Mouse (Mus musculus) megakaryocyte progenitor cell, adult 5-6 weeks (primary cell): Measurements from ENCODE around the gene Tsnaxip1. TPM values are rescaled to one million over a fixed set of nuclear protein-coding genes. Genes with fewer than 3 reads are reported as not detected.

Experiments
- ATAC-seq: replicated peaks from 2 replicates; pipeline ENCODE4 v1.8.0; 2016; ENCODE audit warnings: mild to moderate bottlenecking, moderate TSS enrichment, inconsistent platforms; ENCODE audit not compliant: poor library complexity
- total RNA-seq, 2 experiments: library from RNA; stranded (forward) in 1 of 2; stranded (reverse) in 1 of 2; fragments of 157-497, 149-512 nt in 1 of 2; fragments of 200-1000 nt in 1 of 2; gene quantifications; 2 replicates each; pipeline versions ENCODE4 v1.2.3 to v1.2.4; 2015 to 2017

Gene Tsnaxip1
- not detected in 2 replicates for total RNA-seq (2015)
- total RNA-seq (2017), result not detected in 2 replicates

GRCm38 (mm10) chr8:105826861-105827848 lies at the start of gene Tsnaxip1, which contains the start of gene Ranbp10:
Tsnaxip1 (plus strand) TSS chr8:105827731.
Ranbp10 (minus strand) TSS chr8:105827350.
- ATAC-seq, result peak; percentile 91

GRCm38 (mm10) chr8:105777833-105778232 lies 49.7 kb upstream of the Tsnaxip1 start:
- ATAC-seq, result peak; percentile 60

GRCm38 (mm10) chr8:105780298-105780697 lies 47.2 kb upstream of the Tsnaxip1 start:
- peak; percentile 79 for ATAC-seq

- peak; percentile 85 for ATAC-seq
Observed at GRCm38 (mm10) chr8:105788241-105788640, 39.3 kb upstream of the Tsnaxip1 start.

GRCm38 (mm10) chr8:105788927-105789326 lies 38.6 kb upstream of the Tsnaxip1 start:
- peak; percentile 82 for ATAC-seq

- no peak for ATAC-seq
Observed at GRCm38 (mm10) chr8:105789626-105790025, 37.9 kb upstream of the Tsnaxip1 start.

GRCm38 (mm10) chr8:105793331-105793730 lies 34.2 kb upstream of the Tsnaxip1 start:
- no peak for ATAC-seq

GRCm38 (mm10) chr8:105794009-105794598 lies 33.4 kb upstream of the Tsnaxip1 start:
- ATAC-seq, result no peak

GRCm38 (mm10) chr8:105795785-105796184 lies 31.7 kb upstream of the Tsnaxip1 start:
- no peak for ATAC-seq

- ATAC-seq, result no peak
Observed at GRCm38 (mm10) chr8:105798408-105798807, 29.1 kb upstream of the Tsnaxip1 start.

- peak; percentile 79 for ATAC-seq
Observed at GRCm38 (mm10) chr8:105799091-105799812, 28.3 kb upstream of the Tsnaxip1 start.

GRCm38 (mm10) chr8:105801153-105801904 lies 26.2 kb upstream of the Tsnaxip1 start:
- ATAC-seq, result peak; percentile 83

GRCm38 (mm10) chr8:105804797-105805196 lies 22.7 kb upstream of the Tsnaxip1 start:
- ATAC-seq, result no peak

GRCm38 (mm10) chr8:105805346-105805745 lies 22.2 kb upstream of the Tsnaxip1 start:
- ATAC-seq, result no peak

GRCm38 (mm10) chr8:105805964-105806363 lies 21.6 kb upstream of the Tsnaxip1 start:
- ATAC-seq, result no peak

GRCm38 (mm10) chr8:105807766-105808165 lies 19.8 kb upstream of the Tsnaxip1 start:
- ATAC-seq, result no peak

- peak; percentile 38 for ATAC-seq
Observed at GRCm38 (mm10) chr8:105808480-105808879, 19.1 kb upstream of the Tsnaxip1 start.

- peak; percentile 25; the same call in 1 of the 2 replicates for ATAC-seq
Observed at GRCm38 (mm10) chr8:105810245-105810786, 17.2 kb upstream of the Tsnaxip1 start.

- peak; percentile 33 for ATAC-seq
Observed at GRCm38 (mm10) chr8:105811061-105811460, 16.5 kb upstream of the Tsnaxip1 start.

- ATAC-seq, result 0 out of 2 replicates have a peak, but pooled peaks have one; percentile 6
Observed at GRCm38 (mm10) chr8:105811543-105811942, 16.0 kb upstream of the Tsnaxip1 start.
